In the genomic region with DNA sequence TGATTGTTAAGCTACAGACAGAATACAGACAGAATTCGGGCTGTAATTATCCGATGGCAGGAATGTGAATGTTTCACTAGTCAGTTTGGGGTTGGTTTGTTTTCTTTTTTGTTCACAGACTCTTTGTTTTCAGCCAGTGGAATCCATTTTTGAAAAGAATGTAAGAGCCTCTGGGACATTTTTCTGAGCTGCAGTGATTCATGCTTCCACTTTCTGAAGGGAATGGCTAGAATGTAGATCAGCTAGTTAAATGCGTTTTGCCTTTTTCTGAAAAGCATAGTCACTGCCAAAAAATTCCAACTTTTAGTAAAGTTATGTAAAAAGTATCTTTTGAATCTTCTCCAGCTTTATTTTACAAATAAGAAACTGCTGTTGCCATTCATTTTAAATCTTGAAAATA, we compare ENCODE assay signal across 13 mouse cellular contexts.
DNase-seq lines count a peak whose midpoint lies in the region; ATAC-seq and TF ChIP-seq lines count a peak whose summit lies in the region.
"Had no signal": no experiment of that assay in that cellular context is flagged by ENCODE, and none has a peak within 500 bp of the region (broad histone marks: within the 10 kb centered on the region; RNA-seq: fewer than 3 reads in every experiment).

No protein-coding gene starts in this region.

- no peak for TF ChIP-seq EP300 in stomach, postnatal 0 days (optimal IDR thresholded peaks at IDR 0.05)

- no peak for ATAC-seq in forebrain, embryonic 14.5 days
- ATAC-seq in forebrain, embryonic 13.5 days = no peak
- ATAC-seq in kidney, embryonic 15.5 days (replicated peaks; ENCODE audit: low FRiP score) = no peak
- no peak for ATAC-seq in stomach, embryonic 16.5 days (ENCODE audit: insufficient read depth, low FRiP score)
- no peak for ATAC-seq in stomach, postnatal 0 days (ENCODE audit: low FRiP score, low TSS enrichment)
- ATAC-seq: forebrain, embryonic 16.5 days had no signal

- no peak overlapping the region for H3K4me3 ChIP-seq in forebrain, embryonic 14.5 days (ENCODE audit: low read depth, low read length)
- H3K4me3 ChIP-seq in forebrain, embryonic 13.5 days = no peak overlapping the region
- no peak overlapping the region for H3K4me3 ChIP-seq in kidney, embryonic 15.5 days (replicated peaks)
- no peak overlapping the region for H3K4me3 ChIP-seq in stomach, embryonic 16.5 days (replicated peaks; ENCODE audit: low read length)
- no peak overlapping the region for H3K4me3 ChIP-seq in stomach, postnatal 0 days (ENCODE audit: low read depth, low read length)
- H3K4me3 ChIP-seq: stomach, embryonic 15.5 days had no signal

- DNase-seq in forebrain, embryonic 14.5 days (ENCODE audit: low spot score) = no peak
- DNase-seq in kidney, postnatal 10 days = no peak
- no peak for DNase-seq in stomach, postnatal 0 days (ENCODE audit: low spot score)
- no peak for DNase-seq in left cerebral cortex, adult 8-10 months (ENCODE audit: low spot score in 2 of 2)
- DNase-seq in natural killer cell, adult 2 months (ENCODE audit: low spot score in 2 of 2) = no peak
- DNase-seq: B cell, adult 2 months; cerebellum, postnatal 25 days; right cerebral cortex, postnatal 25 days had no signal

- H3K4me1 ChIP-seq in forebrain, embryonic 14.5 days (ENCODE audit: control insufficient read depth, insufficient read depth, low read length) = peaks cover 14% of the 10 kb centered on the region
- peaks cover 27% of the 10 kb centered on the region for H3K4me1 ChIP-seq in forebrain, embryonic 13.5 days
- peaks cover 23% of the 10 kb centered on the region for H3K4me1 ChIP-seq in kidney, embryonic 15.5 days
- H3K4me1 ChIP-seq in stomach, embryonic 16.5 days (ENCODE audit: control insufficient read depth, insufficient read depth, low read length) = peaks cover 15% of the 10 kb centered on the region
- no peaks in the 10 kb centered on the region for H3K4me1 ChIP-seq in stomach, postnatal 0 days (replicated peaks; ENCODE audit: control insufficient read depth, insufficient read depth)

- no peaks in the 10 kb centered on the region for H3K27me3 ChIP-seq in forebrain, embryonic 14.5 days (replicated peaks; ENCODE audit: control insufficient read depth, insufficient read depth, low read length)
- H3K27me3 ChIP-seq in forebrain, embryonic 13.5 days = no peaks in the 10 kb centered on the region
- H3K27me3 ChIP-seq in kidney, embryonic 15.5 days = no peaks in the 10 kb centered on the region
- H3K27me3 ChIP-seq in stomach, embryonic 16.5 days (ENCODE audit: control insufficient read depth, insufficient read depth, low read length) = no peaks in the 10 kb centered on the region
- H3K27me3 ChIP-seq in stomach, postnatal 0 days (ENCODE audit: control insufficient read depth, insufficient read depth, low read length) = no peaks in the 10 kb centered on the region
- H3K27me3 ChIP-seq: stomach, embryonic 15.5 days had no signal

- WGBS in forebrain, embryonic 14.5 days = 16% methylated on average over 3 of the region's 3 CpGs
- 16% methylated on average over 3 of the region's 3 CpGs for WGBS in forebrain, embryonic 13.5 days
- WGBS in kidney, embryonic 15.5 days = 52% methylated on average over 3 of the region's 3 CpGs
- 40% methylated on average over 3 of the region's 3 CpGs for WGBS in stomach, embryonic 16.5 days
- WGBS in stomach, postnatal 0 days = 43% methylated on average over 3 of the region's 3 CpGs

- no peak overlapping the region for H3K27ac ChIP-seq in forebrain, embryonic 14.5 days (ENCODE audit: low read depth, low read length)
- H3K27ac ChIP-seq in forebrain, embryonic 13.5 days = no peak overlapping the region
- H3K27ac ChIP-seq in kidney, embryonic 15.5 days = peak overlapping the region; percentile 68
- H3K27ac ChIP-seq in stomach, embryonic 16.5 days (ENCODE audit: low read length) = peak overlapping the region; percentile 15; the same call in 1 of the 2 replicates
- H3K27ac ChIP-seq in stomach, postnatal 0 days (replicated peaks) = no peak overlapping the region
- H3K27ac ChIP-seq: stomach, embryonic 15.5 days had no signal

- no peak for TF ChIP-seq CTCF in stomach, postnatal 0 days (IDR thresholded peaks at IDR 0.05; ENCODE audit: low read depth)

- no peak overlapping the region for H3K4me2 ChIP-seq in forebrain, embryonic 14.5 days (ENCODE audit: low read length)
- H3K4me2 ChIP-seq in forebrain, embryonic 13.5 days = no peak overlapping the region
- H3K4me2 ChIP-seq in kidney, embryonic 15.5 days = no peak overlapping the region
- H3K4me2 ChIP-seq in stomach, embryonic 16.5 days (ENCODE audit: low read depth, low read length) = no peak overlapping the region
- H3K4me2 ChIP-seq in stomach, postnatal 0 days (replicated peaks; ENCODE audit: low read depth) = no peak overlapping the region
- H3K4me2 ChIP-seq: stomach, embryonic 15.5 days had no signal

- H3K36me3 ChIP-seq in forebrain, embryonic 14.5 days (ENCODE audit: control insufficient read depth, insufficient read depth, low read length) = no peaks in the 10 kb centered on the region
- H3K36me3 ChIP-seq in forebrain, embryonic 13.5 days (ENCODE audit: poor library complexity, severe bottlenecking) = no peaks in the 10 kb centered on the region
- no peaks in the 10 kb centered on the region for H3K36me3 ChIP-seq in kidney, embryonic 15.5 days
- H3K36me3 ChIP-seq in stomach, embryonic 16.5 days (ENCODE audit: control insufficient read depth, insufficient read depth, low read length) = no peaks in the 10 kb centered on the region
- H3K36me3 ChIP-seq in stomach, postnatal 0 days (ENCODE audit: control insufficient read depth, insufficient read depth, low read length) = no peaks in the 10 kb centered on the region
- H3K36me3 ChIP-seq: stomach, embryonic 15.5 days had no signal

- no peaks in the 10 kb centered on the region for H3K9me3 ChIP-seq in forebrain, embryonic 14.5 days (replicated peaks; ENCODE audit: control insufficient read depth, low read length)
- H3K9me3 ChIP-seq in forebrain, embryonic 13.5 days (replicated peaks) = no peaks in the 10 kb centered on the region
- no peaks in the 10 kb centered on the region for H3K9me3 ChIP-seq in kidney, embryonic 15.5 days (replicated peaks)
- H3K9me3 ChIP-seq in stomach, embryonic 16.5 days (replicated peaks; ENCODE audit: control insufficient read depth, low read length) = no peaks in the 10 kb centered on the region
- H3K9me3 ChIP-seq in stomach, postnatal 0 days (ENCODE audit: control insufficient read depth, low read length) = no peaks in the 10 kb centered on the region
- H3K9me3 ChIP-seq: stomach, embryonic 15.5 days had no signal

- 0 out of 2 replicates have a peak overlapping the region, but pooled peaks have one; percentile 13 for H3K9ac ChIP-seq in forebrain, embryonic 14.5 days (ENCODE audit: low read length)
- H3K9ac ChIP-seq in forebrain, embryonic 13.5 days = no peak overlapping the region
- H3K9ac ChIP-seq in kidney, embryonic 15.5 days = no peak overlapping the region
- H3K9ac ChIP-seq in stomach, embryonic 16.5 days (ENCODE audit: low read length) = no peak overlapping the region
- no peak overlapping the region for H3K9ac ChIP-seq in stomach, postnatal 0 days (ENCODE audit: low read length)
- H3K9ac ChIP-seq: stomach, embryonic 15.5 days had no signal

Comparison
In these comparisons a context has a peak if more than half of its experiments do, and no peak if none do; other contexts are left out.
1. H3K27ac ChIP-seq: peak in kidney, embryonic 15.5 days (single experiment) and stomach, embryonic 16.5 days (single experiment); none in forebrain, embryonic 14.5 days (single experiment), forebrain, embryonic 13.5 days (single experiment) and stomach, postnatal 0 days (single experiment).